Mouse (Mus musculus): Measurements from ENCODE around the gene Olfr314.
"Not testable (repeated sequence)": the region's sequence is repeated elsewhere in the genome, so short reads cannot be mapped to it uniquely, and the experiment has no call there.

Gene Olfr314

GRCm38 (mm10) chr11:58832541-58832940 is 49.8 kb downstream of the Olfr314 start:
- ATAC-seq (ENCODE audit: low TSS enrichment), result not testable (repeated sequence)

All from frontal cortex, adult (tissue).